Mouse (Mus musculus) heart, embryonic 12.5 days (tissue): ENCODE measurements around the gene Rasgef1b. TPM values are rescaled to one million over a fixed set of nuclear protein-coding genes. Genes with fewer than 3 reads are reported as not detected.

Experiments used
- ATAC-seq: fragments of 200-750 bp; cut with Nextera tagmentation; 2 replicates; pipeline ENCODE4 v1.8.0; 2017; ENCODE audit warnings: moderate TSS enrichment, moderate library complexity; ENCODE audit not compliant: insufficient number of reproducible peaks, low FRiP score
- H3K27ac ChIP-seq: fragments of 300-500 bp; sonication (generic); 2 replicates; pipeline ENCODE4 v1.5.1; 2016; ENCODE audit warnings: mild to moderate bottlenecking, moderate library complexity; ENCODE audit not compliant: poor library complexity, severe bottlenecking
- H3K27me3 ChIP-seq: fragments of 300-500 bp; sonication (generic); replicated peaks from 2 replicates; pipeline ENCODE4 v1.6.1; 2016; ENCODE audit warnings: mild to moderate bottlenecking, moderate library complexity
- H3K36me3 ChIP-seq: fragments of 300-500 bp; sonication (generic); 2 replicates; pipeline ENCODE4 v1.6.1; 2016; ENCODE audit warnings: mild to moderate bottlenecking, moderate library complexity
- H3K4me1 ChIP-seq: fragments of 300-500 bp; sonication (generic); replicated peaks from 2 replicates; pipeline ENCODE4 v1.6.1; 2016; ENCODE audit warnings: mild to moderate bottlenecking
- H3K4me2 ChIP-seq: fragments of 300-500 bp; sonication (generic); 2 replicates; pipeline ENCODE4 v1.6.1; 2016; ENCODE audit warnings: mild to moderate bottlenecking, moderate library complexity
- H3K4me3 ChIP-seq: fragments of 300-500 bp; sonication (generic); 2 replicates; pipeline ENCODE4 v1.5.1; 2016; ENCODE audit warnings: mild to moderate bottlenecking
- H3K9ac ChIP-seq: fragments of 300-500 bp; sonication (generic); 2 replicates; pipeline ENCODE4 v1.6.1; 2016; ENCODE audit warnings: mild to moderate bottlenecking, moderate library complexity
- H3K9me3 ChIP-seq: fragments of 300-500 bp; sonication (generic); replicated peaks from 2 replicates; pipeline ENCODE4 v1.6.1; 2016; ENCODE audit warnings: mild to moderate bottlenecking, moderate library complexity
- WGBS: fragments of 180-500 bp; shearing (Covaris S2); methylation state at CpG from one replicate; pipeline ENCODE4 v1.1.7; 2016; 5-methylcytosine and 5-hydroxymethylcytosine counted together
- polyA plus RNA-seq: library from polyadenylated mRNA; unstranded; fragments of >200 nt; fragmentation: Nextera tagmentation; extraction: Ambion mirVana; gene quantifications from 2 replicates; pipeline ENCODE4 v1.2.1, GENCODE M21; 2016

Rasgef1b gene
- polyA plus RNA-seq, 1 experiment from 2014 or later: 44.7 TPM

DNA sequence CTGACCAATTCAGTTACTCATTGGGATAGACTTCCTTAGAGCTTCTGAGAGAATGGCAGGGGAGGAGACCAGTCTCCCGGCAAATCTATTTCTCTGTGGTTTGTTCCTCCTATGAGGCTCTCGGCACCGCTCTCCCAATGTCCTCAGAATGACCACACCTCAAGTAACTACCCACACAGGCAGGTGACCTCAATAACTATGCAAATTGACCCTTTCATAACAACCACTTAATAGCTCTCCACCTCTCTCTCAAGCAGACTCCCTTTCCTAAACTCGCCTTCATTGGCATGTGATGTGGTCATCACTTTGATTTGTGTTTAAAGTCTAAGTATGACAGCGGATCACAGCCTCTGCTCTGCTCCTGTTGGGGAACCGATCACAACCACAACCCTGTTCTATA is 281.4 kb downstream of the Rasgef1b start:
- Histone ChIP-seq H3K4me3 (no peak overlapping the region), H3K4me2 (no peak overlapping the region), H3K36me3 (no peaks in the 10 kb centered on the region), H3K4me1 (peaks cover 19% of the 10 kb centered on the region), H3K9me3 (no peaks in the 10 kb centered on the region), H3K27ac (no peak overlapping the region), H3K27me3 (no peaks in the 10 kb centered on the region), H3K9ac (no peak overlapping the region)
- 92% methylated on average over 6 of the region's 6 CpGs for WGBS
- ATAC-seq: no peak

DNA sequence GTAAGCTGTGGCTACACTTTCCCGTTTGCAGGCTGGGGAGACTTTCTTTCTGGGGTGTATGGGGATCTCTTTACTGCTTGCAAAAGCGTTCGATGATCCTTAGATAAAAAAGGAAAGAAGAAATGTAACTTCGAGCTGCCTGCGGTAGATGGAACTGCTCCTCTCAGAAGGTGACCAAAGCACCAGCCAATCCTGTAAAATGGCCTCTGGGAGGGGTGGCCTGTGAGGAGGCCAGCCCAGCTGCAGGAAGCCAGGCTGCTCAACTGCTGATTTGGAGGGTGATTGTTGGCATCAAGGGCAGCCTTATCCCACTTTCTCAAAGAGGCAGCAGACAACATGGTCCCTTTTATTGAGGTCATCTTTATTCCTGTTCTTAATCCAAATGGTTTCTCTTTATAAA is 283.6 kb downstream of the Rasgef1b start:
- WGBS: 75% methylated on average over 5 of the region's 5 CpGs
- ATAC-seq: no peak
- no peaks in the 10 kb centered on the region for H3K9me3 ChIP-seq

DNA sequence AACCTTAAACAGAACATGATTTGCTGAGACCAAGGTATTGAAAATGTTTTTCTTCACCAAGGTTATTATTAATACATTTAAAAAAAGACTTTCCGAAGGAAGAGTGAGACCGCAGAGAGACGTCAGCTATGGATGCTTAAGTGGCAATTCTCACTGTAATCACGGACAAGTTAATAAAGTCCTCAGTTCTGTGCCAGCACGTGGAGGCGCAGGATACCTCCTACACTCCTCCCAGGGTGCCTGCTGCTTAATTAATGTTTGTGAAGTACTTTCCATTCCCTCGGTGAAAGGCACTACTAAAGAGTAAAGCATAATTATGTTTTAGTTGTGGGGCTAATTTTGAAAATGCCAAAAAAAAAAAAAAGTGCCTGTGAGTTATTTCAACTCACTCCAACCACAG is 284.1 kb downstream of the Rasgef1b start:
- Histone ChIP-seq H3K27me3 (no peaks in the 10 kb centered on the region), H3K9me3 (no peaks in the 10 kb centered on the region)

More for the DNA sequence above, 283.6 kb downstream of the Rasgef1b start:
- H3K9ac ChIP-seq: no peak overlapping the region
- H3K4me2 ChIP-seq: no peak overlapping the region
- H3K4me3 ChIP-seq: no peak overlapping the region
- no peak overlapping the region for H3K27ac ChIP-seq
- H3K36me3 ChIP-seq: no peaks in the 10 kb centered on the region
- no peaks in the 10 kb centered on the region for H3K27me3 ChIP-seq
- peaks cover 8% of the 10 kb centered on the region; the same call in 1 of the 2 replicates for H3K4me1 ChIP-seq

DNA sequence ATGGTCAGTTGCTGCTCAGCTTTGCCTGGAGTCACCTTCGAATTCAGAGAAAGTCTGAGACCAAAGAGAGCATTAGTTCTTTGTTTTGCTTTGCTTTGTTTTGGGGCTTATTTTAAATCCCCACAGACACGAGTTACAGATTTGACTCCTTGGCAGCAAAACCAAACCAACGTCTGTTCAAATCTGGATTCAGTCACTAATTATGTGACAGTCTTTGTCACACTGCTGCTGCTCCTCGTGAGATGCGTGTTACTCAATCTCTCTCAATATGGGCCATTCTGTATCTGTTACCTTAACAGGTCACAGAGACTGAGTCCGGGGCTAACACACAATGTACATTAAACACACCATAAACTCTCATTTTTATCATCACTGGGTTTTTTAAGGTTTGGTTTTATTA is 288.8 kb downstream of the Rasgef1b start:
- Histone ChIP-seq H3K4me2 (no peak overlapping the region), H3K9ac (no peak overlapping the region), H3K4me1 (peaks cover 10% of the 10 kb centered on the region), H3K27me3 (no peaks in the 10 kb centered on the region), H3K4me3 (no peak overlapping the region), H3K27ac (no peak overlapping the region), H3K9me3 (no peaks in the 10 kb centered on the region), H3K36me3 (no peaks in the 10 kb centered on the region)
- no peak for ATAC-seq
- WGBS: 73% methylated on average over 6 of the region's 6 CpGs

More for the DNA sequence above, 284.1 kb downstream of the Rasgef1b start:
- no peak overlapping the region for H3K4me3 ChIP-seq
- H3K27ac ChIP-seq: no peak overlapping the region
- H3K36me3 ChIP-seq: no peaks in the 10 kb centered on the region
- no peak for ATAC-seq
- H3K4me1 ChIP-seq: peaks cover 7% of the 10 kb centered on the region; the same call in 1 of the 2 replicates
- WGBS: 72% methylated on average over 7 of the region's 7 CpGs
- H3K9ac ChIP-seq: no peak overlapping the region
- no peak overlapping the region for H3K4me2 ChIP-seq

DNA sequence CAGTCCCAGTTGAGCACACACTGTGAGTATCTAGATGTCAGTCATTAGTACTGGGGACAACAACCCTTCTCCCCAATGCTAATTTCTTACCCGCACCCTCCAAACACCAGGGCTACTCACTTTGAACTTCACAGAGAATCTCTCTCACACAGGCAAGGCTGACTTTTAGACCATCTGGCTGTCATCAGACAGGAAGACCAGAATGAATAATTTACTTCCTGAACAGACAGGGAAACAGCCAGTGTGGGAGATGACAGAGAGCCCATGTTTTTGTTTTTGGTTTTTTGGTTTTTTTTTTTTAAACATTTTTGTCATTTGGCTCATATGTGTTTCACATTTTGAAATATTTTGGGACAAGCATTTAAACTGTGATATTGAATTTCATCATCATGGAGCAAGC is 290.3 kb downstream of the Rasgef1b start:
- H3K4me2 ChIP-seq: no peak overlapping the region
- H3K27me3 ChIP-seq: no peaks in the 10 kb centered on the region
- 67% methylated on average over 1 of the region's 1 CpGs for WGBS
- no peak overlapping the region for H3K4me3 ChIP-seq
- no peaks in the 10 kb centered on the region for H3K36me3 ChIP-seq
- no peak for ATAC-seq
- no peak overlapping the region for H3K9ac ChIP-seq
- no peaks in the 10 kb centered on the region for H3K9me3 ChIP-seq
- H3K27ac ChIP-seq: no peak overlapping the region
- H3K4me1 ChIP-seq: peaks cover 10% of the 10 kb centered on the region

DNA sequence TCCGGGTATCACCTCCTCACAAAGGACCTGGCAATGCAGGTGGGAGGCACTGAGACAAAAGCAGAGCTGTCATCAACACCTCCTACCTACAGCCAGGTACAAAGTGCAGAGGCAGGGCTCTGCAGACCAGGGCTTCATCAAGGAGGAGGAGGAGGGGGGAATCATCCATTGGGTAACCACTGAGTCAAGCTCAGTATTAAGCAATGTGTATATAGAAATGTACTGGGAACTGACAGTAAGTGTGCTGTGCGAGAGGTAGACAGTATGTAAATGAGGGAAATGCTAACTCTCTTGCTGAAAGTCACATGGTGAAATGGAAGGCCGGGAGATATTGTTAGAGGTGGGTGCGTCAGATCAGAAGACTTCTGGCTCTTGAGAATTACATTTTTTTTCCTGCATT is 294.6 kb downstream of the Rasgef1b start:
- no peak overlapping the region for H3K9ac ChIP-seq
- H3K9me3 ChIP-seq: no peaks in the 10 kb centered on the region
- no peak overlapping the region for H3K4me3 ChIP-seq
- peaks cover 16% of the 10 kb centered on the region for H3K4me1 ChIP-seq
- no peak for ATAC-seq
- no peaks in the 10 kb centered on the region for H3K36me3 ChIP-seq
- no peak overlapping the region for H3K27ac ChIP-seq
- WGBS: 85% methylated on average over 4 of the region's 4 CpGs
- H3K4me2 ChIP-seq: no peak overlapping the region
- no peaks in the 10 kb centered on the region for H3K27me3 ChIP-seq

DNA sequence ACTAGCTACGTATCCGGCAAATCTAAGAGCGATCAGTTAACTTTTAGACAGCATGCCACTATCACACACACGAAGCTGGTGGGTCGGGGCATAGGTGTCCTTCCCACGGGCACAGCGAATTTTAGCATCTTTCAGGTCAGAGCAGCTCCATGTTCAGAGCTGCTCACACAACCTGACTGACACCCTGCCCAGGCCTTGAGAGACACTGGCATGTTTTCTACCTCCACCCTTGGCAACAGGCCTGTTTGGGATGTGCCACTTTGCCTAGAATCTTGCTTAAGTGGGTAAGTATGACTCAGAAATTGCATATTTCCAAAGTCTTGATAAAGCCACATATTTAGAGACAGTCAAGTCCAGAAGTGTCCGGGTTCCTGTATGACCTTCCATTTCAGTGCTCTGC is 296.4 kb downstream of the Rasgef1b start:
- no peak overlapping the region for H3K4me2 ChIP-seq
- H3K4me3 ChIP-seq: no peak overlapping the region
- no peak overlapping the region for H3K9ac ChIP-seq
- H3K9me3 ChIP-seq: no peaks in the 10 kb centered on the region
- H3K27ac ChIP-seq: no peak overlapping the region
- WGBS: 87% methylated on average over 8 of the region's 8 CpGs
- H3K36me3 ChIP-seq: no peaks in the 10 kb centered on the region
- H3K27me3 ChIP-seq: no peaks in the 10 kb centered on the region
- peaks cover 23% of the 10 kb centered on the region for H3K4me1 ChIP-seq
- ATAC-seq: no peak

DNA sequence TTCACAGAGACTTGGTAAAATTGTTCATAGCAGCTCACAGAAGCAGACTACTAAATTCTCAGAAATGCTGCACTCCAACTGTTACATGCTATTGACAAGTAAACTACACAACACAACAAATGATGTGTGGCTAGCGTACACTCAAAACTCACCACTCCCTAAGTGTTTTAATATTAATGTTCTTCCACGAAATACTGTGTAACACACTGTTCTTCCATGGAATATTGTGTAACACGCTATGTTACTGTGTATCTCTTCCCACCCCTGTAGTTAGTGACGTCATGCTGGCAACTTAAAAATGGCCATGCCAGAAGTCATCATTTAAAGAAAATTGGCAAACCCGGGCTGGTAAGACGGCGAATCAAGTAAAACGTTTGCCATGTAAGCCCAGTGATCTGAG is 299.6 kb downstream of the Rasgef1b start:
- peaks cover 13% of the 10 kb centered on the region for H3K4me1 ChIP-seq
- no peak overlapping the region for H3K4me3 ChIP-seq
- no peaks in the 10 kb centered on the region for H3K27me3 ChIP-seq
- 76% methylated on average over 8 of the region's 8 CpGs for WGBS
- no peak for ATAC-seq
- no peaks in the 10 kb centered on the region for H3K9me3 ChIP-seq
- no peak overlapping the region for H3K9ac ChIP-seq
- no peak overlapping the region for H3K4me2 ChIP-seq
- H3K27ac ChIP-seq: 0 out of 2 replicates have a peak overlapping the region, but pooled peaks have one; percentile 51
- H3K36me3 ChIP-seq: no peaks in the 10 kb centered on the region

DNA sequence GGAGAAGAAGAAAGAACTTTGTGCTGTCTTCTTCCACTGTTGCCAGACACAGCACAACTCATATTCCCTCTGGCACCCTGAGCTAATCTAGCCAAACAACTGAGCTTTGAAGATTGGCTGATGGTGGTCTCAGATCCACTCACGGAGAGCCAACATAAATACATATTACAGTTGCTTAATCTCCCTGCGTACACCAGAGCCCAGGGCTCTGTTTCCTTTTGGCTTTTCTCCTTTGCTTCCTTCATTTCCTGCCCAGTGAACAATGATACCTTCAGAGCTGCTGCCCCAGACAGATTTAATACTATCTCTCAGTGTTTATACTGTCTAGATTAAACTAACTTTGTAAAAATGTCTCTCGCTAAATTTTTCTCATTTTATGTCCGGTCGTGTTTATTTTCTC is 300.2 kb downstream of the Rasgef1b start:
- Histone ChIP-seq H3K4me2 (0 out of 2 replicates have a peak overlapping the region, but pooled peaks have one; percentile 10), H3K9me3 (no peaks in the 10 kb centered on the region), H3K27me3 (no peaks in the 10 kb centered on the region), H3K27ac (peak overlapping the region; percentile 68), H3K9ac (no peak overlapping the region), H3K4me1 (peaks cover 13% of the 10 kb centered on the region), H3K4me3 (no peak overlapping the region), H3K36me3 (no peaks in the 10 kb centered on the region)
- 56% methylated on average over 5 of the region's 5 CpGs for WGBS
- ATAC-seq: peak; percentile 61; the same call in 1 of the 2 replicates

DNA sequence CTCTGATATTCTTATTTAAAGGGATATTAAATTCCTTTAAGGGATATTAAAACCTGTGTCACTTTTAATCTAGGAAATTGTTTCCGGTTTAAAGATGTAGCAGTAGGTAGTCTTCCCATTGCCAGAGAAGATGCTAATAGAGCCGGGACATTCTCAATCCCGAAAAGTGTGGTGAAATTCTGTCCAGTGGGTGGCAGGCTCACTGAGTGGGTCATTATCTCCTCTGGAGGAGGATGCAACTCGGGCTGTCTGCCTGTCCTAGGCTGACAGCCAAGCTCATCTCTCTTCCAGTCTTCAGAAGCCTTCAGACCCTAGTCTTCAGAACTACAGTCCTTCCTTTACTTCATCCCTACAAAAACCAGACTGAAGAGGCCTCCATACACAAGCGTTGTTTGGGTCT is 305.6 kb downstream of the Rasgef1b start:
- no peak overlapping the region for H3K27ac ChIP-seq
- H3K36me3 ChIP-seq: no peaks in the 10 kb centered on the region
- no peak for ATAC-seq
- no peak overlapping the region for H3K4me2 ChIP-seq
- H3K4me1 ChIP-seq: peaks cover 7% of the 10 kb centered on the region
- H3K27me3 ChIP-seq: no peaks in the 10 kb centered on the region
- no peak overlapping the region for H3K9ac ChIP-seq
- WGBS: 71% methylated on average over 5 of the region's 5 CpGs
- no peak overlapping the region for H3K4me3 ChIP-seq
- H3K9me3 ChIP-seq: no peaks in the 10 kb centered on the region

DNA sequence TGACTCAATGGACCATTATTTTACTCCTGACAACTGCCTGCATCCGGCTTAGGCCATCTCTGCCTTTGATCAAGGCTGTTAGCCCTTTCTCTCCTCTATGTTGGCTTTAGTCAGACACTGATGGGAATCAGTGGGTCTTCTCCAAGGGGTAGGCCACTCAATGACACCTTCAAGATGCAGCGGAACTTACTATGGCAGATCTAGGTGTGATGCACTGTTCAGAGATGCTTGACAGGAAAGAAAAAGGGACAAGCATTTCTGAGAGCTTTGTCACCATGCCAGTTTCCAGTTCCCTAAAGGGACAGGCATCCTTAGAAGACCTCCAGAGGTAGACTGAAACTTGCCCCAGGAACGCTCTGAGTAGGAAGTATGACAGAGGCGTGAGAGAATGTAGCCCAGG is 306.0 kb downstream of the Rasgef1b start:
- Histone ChIP-seq H3K9me3 (no peaks in the 10 kb centered on the region), H3K27ac (no peak overlapping the region), H3K36me3 (no peaks in the 10 kb centered on the region), H3K4me3 (no peak overlapping the region), H3K4me2 (no peak overlapping the region), H3K9ac (no peak overlapping the region), H3K4me1 (peaks cover 7% of the 10 kb centered on the region; the same call in 1 of the 2 replicates), H3K27me3 (no peaks in the 10 kb centered on the region)
- 87% methylated on average over 4 of the region's 4 CpGs for WGBS
- no peak for ATAC-seq

DNA sequence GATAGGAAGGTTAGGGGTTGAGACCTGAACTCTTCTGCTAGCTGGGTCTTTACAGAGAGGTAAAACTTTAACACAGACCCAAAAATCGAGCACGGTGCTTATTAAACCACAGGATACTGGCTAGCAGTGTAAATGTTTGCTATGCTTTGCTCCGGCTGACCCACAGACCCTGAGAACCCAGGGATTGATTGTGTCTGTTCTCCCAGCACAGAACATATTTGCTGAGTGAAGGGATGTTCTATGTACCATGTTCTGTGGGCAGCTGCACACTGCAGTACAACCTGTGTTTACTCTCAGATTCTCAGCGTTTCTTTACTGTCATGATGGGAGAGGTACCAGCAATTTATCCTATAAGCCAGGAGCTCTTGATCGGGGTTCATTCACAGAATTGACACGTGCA is 306.8 kb downstream of the Rasgef1b start:
- Histone ChIP-seq H3K9ac (no peak overlapping the region), H3K4me2 (no peak overlapping the region), H3K36me3 (no peaks in the 10 kb centered on the region), H3K4me1 (peaks cover 7% of the 10 kb centered on the region; the same call in 1 of the 2 replicates), H3K27me3 (no peaks in the 10 kb centered on the region), H3K27ac (no peak overlapping the region), H3K9me3 (no peaks in the 10 kb centered on the region), H3K4me3 (no peak overlapping the region)
- WGBS: 82% methylated on average over 6 of the region's 6 CpGs
- ATAC-seq: no peak
